Mouse (Mus musculus): Measurements from ENCODE around the gene Defb22.

Gene Defb22

GRCm38 (mm10) chr2:152439833-152440232, 50.1 kb downstream of the Defb22 start:
- in situ Hi-C loops (cut with MboI): no loop called here

- in situ Hi-C loops (cut with MboI): no loop called here
These were observed 51.0 kb downstream of the Defb22 start for GRCm38 (mm10) chr2:152438963-152439362.

DNA sequence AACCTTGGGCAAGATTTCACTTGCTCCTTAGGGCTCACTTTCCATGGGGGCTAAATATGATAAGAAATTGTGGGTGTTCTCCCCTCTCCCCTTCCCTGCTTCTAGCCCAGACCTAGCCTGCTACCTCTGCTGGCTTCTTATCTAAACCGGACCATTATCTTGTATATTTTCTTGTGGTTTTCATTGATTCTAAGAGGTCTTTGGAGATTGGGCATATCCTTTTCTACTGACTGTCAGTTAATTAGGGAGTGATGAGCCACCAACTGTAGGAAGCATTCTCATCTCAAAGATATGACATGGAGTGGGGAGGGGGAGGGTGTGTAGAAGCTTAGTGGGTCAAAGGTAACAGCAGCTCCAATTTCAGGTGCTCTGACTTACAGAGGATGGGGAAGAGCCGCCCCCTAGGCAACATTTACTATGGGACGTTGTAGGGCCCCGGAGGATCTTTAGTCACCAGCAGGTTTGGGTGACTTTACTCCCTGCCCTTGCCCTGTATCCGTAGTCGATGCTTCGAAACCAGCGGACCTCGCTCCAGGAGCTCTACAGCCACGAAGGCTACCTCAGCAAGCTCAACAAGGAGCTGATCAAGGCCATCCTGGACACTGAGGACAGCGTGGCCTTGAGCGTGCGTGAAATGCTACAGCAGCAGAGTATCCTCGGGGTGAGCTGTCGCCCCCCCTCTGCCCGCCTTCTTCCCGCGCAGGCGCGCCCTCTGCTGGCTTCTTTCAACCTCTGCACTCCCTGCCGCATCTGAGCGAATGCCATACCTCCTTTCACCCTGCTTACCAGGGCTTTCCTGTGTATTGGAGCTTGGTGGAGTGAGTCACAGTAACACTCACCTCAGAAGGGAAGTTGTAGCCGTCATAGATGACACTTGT, 52.7 kb downstream of the Defb22 start:
- in situ Hi-C loops (cut with MboI): no loop called here

- in situ Hi-C loops (cut with MboI): no loop called here
These were observed 53.5 kb downstream of the Defb22 start for GRCm38 (mm10) chr2:152436405-152436901.
